Mouse (Mus musculus): Measurements from ENCODE around the gene S1pr3.

Gene S1pr3

DNA sequence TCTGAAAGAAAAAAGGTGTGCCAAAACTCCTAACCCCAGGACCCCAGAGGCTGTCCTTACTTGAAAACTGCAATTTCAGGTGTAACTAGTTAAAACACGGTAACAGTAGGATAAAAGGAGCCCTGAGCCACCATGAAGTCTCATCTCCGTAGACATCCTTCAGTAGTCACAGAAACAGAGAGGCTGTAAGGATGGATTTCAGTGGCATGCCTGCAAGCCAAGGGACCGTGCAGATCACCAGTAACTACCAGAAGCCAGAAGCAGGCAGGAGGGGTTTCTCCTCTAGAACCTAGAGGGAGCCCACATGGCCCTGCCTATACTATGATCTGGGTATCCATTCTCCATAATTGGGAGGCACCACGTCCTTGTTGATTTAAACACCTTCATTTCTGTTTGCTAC lies 55.9 kb downstream of the S1pr3 start:
- no peak for DNase-seq

DNA sequence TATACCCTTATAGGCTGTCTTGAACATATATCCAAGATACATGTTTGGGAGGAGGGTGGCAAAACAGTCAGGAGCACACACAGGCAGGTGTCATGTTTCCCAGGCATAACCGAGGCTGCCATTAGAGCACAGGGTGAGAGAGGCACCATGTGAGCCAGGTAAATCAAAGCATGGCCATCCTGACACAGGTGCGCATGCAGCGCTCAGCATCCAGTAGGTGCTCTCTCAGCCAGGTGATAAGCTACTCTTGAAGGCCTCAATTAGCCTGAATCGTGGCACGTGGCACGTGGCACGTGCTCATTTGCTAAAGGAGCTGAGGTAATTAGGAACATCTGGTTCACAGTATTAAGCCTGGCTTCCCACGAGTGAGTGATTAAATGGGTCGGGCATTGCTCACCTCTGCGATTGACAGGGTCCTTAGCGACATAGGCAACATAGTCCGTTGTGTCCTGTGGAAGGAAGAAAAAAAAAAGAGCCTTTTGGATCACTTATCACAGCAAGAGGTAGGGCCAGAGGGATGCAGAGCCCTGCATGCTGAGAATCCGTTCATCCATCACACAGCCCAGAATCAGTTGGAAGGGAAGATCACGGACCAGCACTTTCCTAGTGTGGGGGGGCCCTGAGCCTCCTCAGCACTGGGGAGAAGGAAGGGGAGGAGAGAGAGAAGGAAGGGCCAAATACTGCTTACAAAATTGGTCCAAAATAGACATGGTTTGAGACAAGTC lies 57.8 kb downstream of the S1pr3 start:
- peak; percentile 11 for DNase-seq

DNA sequence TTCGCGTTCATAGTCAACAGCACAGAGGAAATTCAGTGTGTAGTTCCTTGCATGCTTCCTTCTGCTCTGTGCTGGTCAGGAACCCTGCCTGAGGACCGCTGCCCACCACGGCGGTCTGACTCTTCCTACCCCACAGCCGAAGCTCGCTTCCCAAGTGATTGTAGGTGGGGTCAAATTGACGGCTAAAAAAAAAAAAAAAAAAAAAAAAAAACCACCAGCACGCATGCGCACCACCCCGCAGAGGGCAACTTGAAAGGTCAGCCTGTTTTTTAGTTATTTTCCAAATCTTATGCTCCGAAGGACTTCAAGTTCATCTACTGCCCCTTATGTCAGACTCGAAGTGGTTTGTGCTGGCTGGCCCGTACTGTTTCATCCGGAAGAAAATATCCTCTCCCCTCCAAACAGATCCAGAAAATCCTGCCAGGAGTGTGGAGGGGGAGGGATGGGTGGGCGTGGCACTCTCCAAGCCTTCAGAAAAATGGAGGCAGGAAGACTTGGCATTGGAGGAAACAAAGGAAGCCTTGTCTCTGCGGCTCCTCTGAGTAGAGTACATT lies 60.3 kb downstream of the S1pr3 start:
- DNase-seq = no peak

All from retina, postnatal 1 day (tissue).